Mouse (Mus musculus) MEL (cell line): ENCODE measurements around the gene Zdhhc25.
A peak's percentile ranks its signal among the peaks of the same experiment; 100 is the strongest.

ENCODE experiments used
- RAD21 ChIP-seq: IDR thresholded peaks from 2 replicates; pipeline ENCODE4 v1.6.1; 2011; ENCODE audit warnings: mild to moderate bottlenecking, low read depth, low read length, improper control_type of control experiment
- RCOR1 ChIP-seq: IDR thresholded peaks from 2 replicates; pipeline ENCODE4 v1.6.1; 2012; ENCODE audit warnings: low read depth, mild to moderate bottlenecking, inconsistent platforms, low read length, improper control_type of control experiment

DNA sequence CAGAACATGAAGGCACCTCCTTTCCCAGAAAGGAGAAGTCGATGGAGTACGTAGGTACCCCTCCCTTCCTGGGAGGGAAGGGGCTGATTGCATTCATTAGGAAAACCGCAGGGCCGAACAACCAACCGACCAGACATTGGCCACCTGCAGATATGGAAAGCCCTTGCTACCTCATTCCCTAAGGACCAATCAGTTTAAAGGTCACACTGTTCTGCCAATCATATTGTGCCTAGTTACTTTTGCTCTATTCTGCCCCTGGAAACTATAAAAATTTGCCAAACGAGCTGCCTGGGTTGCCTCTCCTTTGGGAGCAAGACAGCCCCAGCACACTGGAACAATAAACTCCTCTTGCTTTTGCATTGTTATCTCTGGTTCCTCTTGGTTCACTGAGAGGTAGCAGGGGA lies 24.8 kb downstream of the Zdhhc25 start:
- TF ChIP-seq RAD21 = no peak
- TF ChIP-seq RCOR1 = peak; percentile 64
